Mouse (Mus musculus): Measurements from ENCODE around the gene Agmat.

- TF ChIP-seq CTCF (conservative IDR thresholded peaks at IDR 0.05; ENCODE audit: low read length) (no peak), POU5F1 (IDR thresholded peaks at IDR 0.05; ENCODE audit: borderline replicate concordance, low read length) (no peak)
Observed at GRCm38 (mm10) chr4:141725277-141725676, 21.2 kb upstream of the Agmat start.
